Mouse (Mus musculus): ENCODE measurements at regions not wholly inside any gene's neighbourhood (a gene's known extent, or its start where the extent isn't known, plus 50 kb on each side); places are given as distances from the start of the nearest gene placed in this dataset.
"Not testable (repeated sequence)": the region's sequence is repeated elsewhere in the genome, so short reads cannot be mapped to it uniquely, and the experiment has no call there.

- TF ChIP-seq POLR2A (IDR thresholded peaks at IDR 0.05; ENCODE audit: insufficient read length, low read depth); TCF12 (IDR thresholded peaks at IDR 0.05; ENCODE audit: insufficient read depth, poor library complexity, severe bottlenecking): not testable (repeated sequence)
Observed at GRCm38 (mm10) chr1:96625326-96625725, 246.6 kb downstream of the Slco4c1 start.
